Mouse (Mus musculus): ENCODE measurements at regions not wholly inside any gene's neighbourhood (a gene's known extent, or its start where the extent isn't known, plus 50 kb on each side); places are given as distances from the start of the nearest gene placed in this dataset.

- Histone ChIP-seq H3K27ac (replicated peaks in 1 of 2; ENCODE audit: control insufficient read depth in 1 of 2, insufficient read depth in 1 of 2, low read depth in 2 of 2, low read length in 2 of 2) (no peak overlapping the region), H3K9me3 (ENCODE audit: control insufficient read depth, low read length) (no peaks in the 10 kb centered on the region), H3K4me2 (ENCODE audit: low read length) (no peak overlapping the region), H3K9ac (ENCODE audit: low read length) (no peak overlapping the region), H3K4me1 (ENCODE audit: control insufficient read depth in 2 of 2, insufficient read depth in 2 of 2, low read length in 2 of 2) (no peaks in the 10 kb centered on the region), H3K36me3 (ENCODE audit: control insufficient read depth, insufficient read depth, low read length) (no peaks in the 10 kb centered on the region), H3K27me3 (ENCODE audit: control insufficient read depth, insufficient read depth, low read length) (no peaks in the 10 kb centered on the region), H3K4me3 (ENCODE audit: control insufficient read depth in 1 of 2, insufficient read depth in 1 of 2, low read depth in 1 of 2, low read length in 2 of 2) (no peak overlapping the region)
- WGBS: 84% methylated on average over 5 of the region's 5 CpGs
- ATAC-seq (ENCODE audit: insufficient number of reproducible peaks, insufficient read depth, low FRiP score, low read depth): no peak
Observed at GRCm38 (mm10) chr4:98215218-98215617, 167.9 kb downstream of the Tm2d1 start.

GRCm38 (mm10) chr4:98207446-98207845, 175.7 kb downstream of the Tm2d1 start:
- H3K9me3 ChIP-seq (ENCODE audit: control insufficient read depth, low read length): no peaks in the 10 kb centered on the region
- no peak for ATAC-seq (ENCODE audit: insufficient number of reproducible peaks, insufficient read depth, low FRiP score, low read depth)
- H3K36me3 ChIP-seq (ENCODE audit: control insufficient read depth, insufficient read depth, low read length): no peaks in the 10 kb centered on the region
- peaks cover 5 to 10% of the 10 kb centered on the region in 2 experiments for H3K4me1 ChIP-seq (ENCODE audit: control insufficient read depth in 2 of 2, insufficient read depth in 2 of 2, low read length in 2 of 2)
- 83% methylated on average over 8 of the region's 8 CpGs for WGBS
- no peak overlapping the region for H3K27ac ChIP-seq (replicated peaks in 1 of 2; ENCODE audit: control insufficient read depth in 1 of 2, insufficient read depth in 1 of 2, low read depth in 2 of 2, low read length in 2 of 2)
- no peak overlapping the region for H3K9ac ChIP-seq (ENCODE audit: low read length)
- H3K27me3 ChIP-seq (ENCODE audit: control insufficient read depth, insufficient read depth, low read length): no peaks in the 10 kb centered on the region
- no peak overlapping the region for H3K4me3 ChIP-seq (ENCODE audit: control insufficient read depth in 1 of 2, insufficient read depth in 1 of 2, low read depth in 1 of 2, low read length in 2 of 2)
- no peak overlapping the region for H3K4me2 ChIP-seq (ENCODE audit: low read length)

- Histone ChIP-seq H3K36me3 (ENCODE audit: control insufficient read depth, insufficient read depth, low read length) (no peaks in the 10 kb centered on the region), H3K9ac (ENCODE audit: low read length) (no peak overlapping the region), H3K27ac (replicated peaks in 1 of 2; ENCODE audit: control insufficient read depth in 1 of 2, insufficient read depth in 1 of 2, low read depth in 2 of 2, low read length in 2 of 2) (no peak overlapping the region), H3K27me3 (ENCODE audit: control insufficient read depth, insufficient read depth, low read length) (no peaks in the 10 kb centered on the region), H3K9me3 (ENCODE audit: control insufficient read depth, low read length) (no peaks in the 10 kb centered on the region), H3K4me3 (ENCODE audit: control insufficient read depth in 1 of 2, insufficient read depth in 1 of 2, low read depth in 1 of 2, low read length in 2 of 2) (no peak overlapping the region), H3K4me2 (ENCODE audit: low read length) (no peak overlapping the region), H3K4me1 (ENCODE audit: control insufficient read depth in 2 of 2, insufficient read depth in 2 of 2, low read length in 2 of 2) (peaks cover 9 to 20% of the 10 kb centered on the region in 2 experiments)
- WGBS: 53% methylated on average over 6 of the region's 6 CpGs
- no peak for ATAC-seq (ENCODE audit: insufficient number of reproducible peaks, insufficient read depth, low FRiP score, low read depth)
Observed at GRCm38 (mm10) chr4:98206245-98206970, 176.7 kb downstream of the Tm2d1 start.

- Histone ChIP-seq H3K4me2 (ENCODE audit: low read length) (no peak overlapping the region), H3K9me3 (ENCODE audit: control insufficient read depth, low read length) (no peaks in the 10 kb centered on the region), H3K27me3 (ENCODE audit: control insufficient read depth, insufficient read depth, low read length) (no peaks in the 10 kb centered on the region), H3K4me1 (ENCODE audit: control insufficient read depth in 2 of 2, insufficient read depth in 2 of 2, low read length in 2 of 2) (peaks cover 9 to 26% of the 10 kb centered on the region in 2 experiments), H3K9ac (ENCODE audit: low read length) (no peak overlapping the region), H3K4me3 (ENCODE audit: control insufficient read depth in 1 of 2, insufficient read depth in 1 of 2, low read depth in 1 of 2, low read length in 2 of 2) (no peak overlapping the region), H3K36me3 (ENCODE audit: control insufficient read depth, insufficient read depth, low read length) (no peaks in the 10 kb centered on the region), H3K27ac (replicated peaks in 1 of 2; ENCODE audit: control insufficient read depth in 1 of 2, insufficient read depth in 1 of 2, low read depth in 2 of 2, low read length in 2 of 2) (peak overlapping the region; percentile 8 to 88; a peak in 3 of 4 replicates)
- no peak for ATAC-seq (ENCODE audit: insufficient number of reproducible peaks, insufficient read depth, low FRiP score, low read depth)
- 30% methylated on average over 3 of the region's 3 CpGs for WGBS
Observed at GRCm38 (mm10) chr4:98203129-98203528, 180.0 kb downstream of the Tm2d1 start.

GRCm38 (mm10) chr4:98202232-98202631, 180.9 kb downstream of the Tm2d1 start:
- Histone ChIP-seq H3K9ac (ENCODE audit: low read length) (no peak overlapping the region), H3K4me2 (ENCODE audit: low read length) (no peak overlapping the region), H3K36me3 (ENCODE audit: control insufficient read depth, insufficient read depth, low read length) (no peaks in the 10 kb centered on the region), H3K9me3 (ENCODE audit: control insufficient read depth, low read length) (no peaks in the 10 kb centered on the region), H3K27me3 (ENCODE audit: control insufficient read depth, insufficient read depth, low read length) (no peaks in the 10 kb centered on the region), H3K4me3 (ENCODE audit: control insufficient read depth in 1 of 2, insufficient read depth in 1 of 2, low read depth in 1 of 2, low read length in 2 of 2) (no peak overlapping the region), H3K27ac (replicated peaks in 1 of 2; ENCODE audit: control insufficient read depth in 1 of 2, insufficient read depth in 1 of 2, low read depth in 2 of 2, low read length in 2 of 2) (peak overlapping the region; percentile 37 to 88; a peak in 3 of 4 replicates), H3K4me1 (ENCODE audit: control insufficient read depth in 2 of 2, insufficient read depth in 2 of 2, low read length in 2 of 2) (peaks cover 9 to 26% of the 10 kb centered on the region in 2 experiments)
- WGBS: 75% methylated on average over 2 of the region's 2 CpGs
- ATAC-seq (ENCODE audit: insufficient number of reproducible peaks, insufficient read depth, low FRiP score, low read depth): no peak

GRCm38 (mm10) chr4:98201102-98201501, 182.0 kb downstream of the Tm2d1 start:
- 22% methylated on average over 3 of the region's 3 CpGs for WGBS
- no peaks in the 10 kb centered on the region for H3K9me3 ChIP-seq (ENCODE audit: control insufficient read depth, low read length)
- H3K4me3 ChIP-seq (ENCODE audit: control insufficient read depth in 1 of 2, insufficient read depth in 1 of 2, low read depth in 1 of 2, low read length in 2 of 2): no peak overlapping the region
- peak; percentile 83 for ATAC-seq (ENCODE audit: insufficient number of reproducible peaks, insufficient read depth, low FRiP score, low read depth)
- peaks cover 9 to 26% of the 10 kb centered on the region in 2 experiments for H3K4me1 ChIP-seq (ENCODE audit: control insufficient read depth in 2 of 2, insufficient read depth in 2 of 2, low read length in 2 of 2)
- H3K9ac ChIP-seq (ENCODE audit: low read length): no peak overlapping the region
- no peaks in the 10 kb centered on the region for H3K27me3 ChIP-seq (ENCODE audit: control insufficient read depth, insufficient read depth, low read length)
- peak overlapping the region in 1 of 2 experiments; percentile 88; a peak in 3 of 4 replicates for H3K27ac ChIP-seq (replicated peaks in 1 of 2; ENCODE audit: control insufficient read depth in 1 of 2, insufficient read depth in 1 of 2, low read depth in 2 of 2, low read length in 2 of 2)
- no peaks in the 10 kb centered on the region for H3K36me3 ChIP-seq (ENCODE audit: control insufficient read depth, insufficient read depth, low read length)
- H3K4me2 ChIP-seq (ENCODE audit: low read length): peak overlapping the region; percentile 25; the same call in 1 of the 2 replicates

GRCm38 (mm10) chr4:98200701-98201100, 182.4 kb downstream of the Tm2d1 start:
- WGBS: 0% methylated on average over 1 of the region's 1 CpGs
- H3K27me3 ChIP-seq (ENCODE audit: control insufficient read depth, insufficient read depth, low read length): no peaks in the 10 kb centered on the region
- peak overlapping the region; percentile 82 to 88; a peak in 3 of 4 replicates for H3K27ac ChIP-seq (replicated peaks in 1 of 2; ENCODE audit: control insufficient read depth in 1 of 2, insufficient read depth in 1 of 2, low read depth in 2 of 2, low read length in 2 of 2)
- H3K4me3 ChIP-seq (ENCODE audit: control insufficient read depth in 1 of 2, insufficient read depth in 1 of 2, low read depth in 1 of 2, low read length in 2 of 2): no peak overlapping the region
- H3K36me3 ChIP-seq (ENCODE audit: control insufficient read depth, insufficient read depth, low read length): no peaks in the 10 kb centered on the region
- no peak overlapping the region for H3K9ac ChIP-seq (ENCODE audit: low read length)
- peak overlapping the region; percentile 25; the same call in 1 of the 2 replicates for H3K4me2 ChIP-seq (ENCODE audit: low read length)
- 0 out of 2 replicates have a peak, but pooled peaks have one; percentile 36 for ATAC-seq (ENCODE audit: insufficient number of reproducible peaks, insufficient read depth, low FRiP score, low read depth)
- no peaks in the 10 kb centered on the region for H3K9me3 ChIP-seq (ENCODE audit: control insufficient read depth, low read length)
- H3K4me1 ChIP-seq (ENCODE audit: control insufficient read depth in 2 of 2, insufficient read depth in 2 of 2, low read length in 2 of 2): peaks cover 9 to 26% of the 10 kb centered on the region in 2 experiments

Measured in heart, embryonic 14.5 days (tissue).